Mouse (Mus musculus) gastrocnemius, postnatal 14 days (tissue): ENCODE results near the gene Pde4b. TPM values are rescaled to one million over a fixed set of nuclear protein-coding genes. Genes with fewer than 3 reads are reported as not detected.

Source experiments
- DNase-seq: peaks from one replicate; pipeline ENCODE4 v3.0.0; 2021; ENCODE audit warnings: mixed read lengths
- intact Hi-C: fragments of 180-260 bp; cut with DNase I; formaldehyde crosslinking; loops from one replicate; pipeline ENCODE4 v1.15.1; 2025; ENCODE audit warnings: low total_unique reads
- total RNA-seq, 2 experiments: library from RNA; stranded (reverse); gene quantifications; 2 replicates each; pipeline ENCODE4 v1.2.3; 2021

Gene Pde4b
- total RNA-seq, 2 experiments from 2014 or later = 28.8 to 39.4 TPM

- DNase-seq = no peak
- intact Hi-C loops = no loop called here
These were observed 266.5 kb downstream of the Pde4b start for GRCm38 (mm10) chr4:102353641-102354403.

- intact Hi-C loops = no loop called here
- no peak for DNase-seq
These were observed 280.9 kb downstream of the Pde4b start for GRCm38 (mm10) chr4:102368105-102368735.

GRCm38 (mm10) chr4:102374614-102375013 is 287.3 kb downstream of the Pde4b start:
- intact Hi-C loops = no loop called here
- DNase-seq = no peak

DNA sequence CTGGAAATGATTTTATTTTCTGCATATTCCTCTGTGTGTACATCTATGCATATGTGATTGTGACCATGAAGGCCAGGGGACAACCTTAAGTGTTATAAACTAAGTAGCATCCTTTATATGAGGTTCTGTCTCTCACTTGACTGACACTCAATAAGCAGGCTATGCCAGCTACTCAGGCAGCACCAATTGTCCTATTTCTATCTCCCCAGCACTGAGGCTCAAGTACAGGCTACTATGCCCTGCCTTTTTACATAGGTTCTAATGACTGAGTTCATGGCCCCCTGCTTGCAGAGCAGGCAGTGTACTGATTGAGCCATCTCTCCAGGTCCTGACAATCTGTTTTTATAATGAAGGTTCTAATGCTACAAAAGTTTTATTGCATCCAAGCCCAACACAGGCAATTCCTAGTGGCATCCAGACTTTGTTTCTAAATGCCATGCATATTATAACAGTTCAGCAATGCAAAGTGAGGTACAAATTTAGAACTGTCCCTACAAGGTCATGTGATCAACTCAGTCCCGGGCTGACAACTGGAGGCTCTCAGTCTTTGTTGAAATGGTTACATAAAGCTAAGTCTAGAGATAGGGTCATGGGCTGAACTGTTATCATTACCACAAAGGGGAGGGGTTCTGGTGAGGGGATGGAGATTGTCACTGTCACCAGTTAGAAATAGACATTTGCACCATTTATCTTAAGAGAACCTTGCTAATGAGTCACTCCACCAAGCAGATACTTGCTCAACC is 295.6 kb downstream of the Pde4b start:
- DNase-seq = no peak

GRCm38 (mm10) chr4:102393605-102394004 is 306.3 kb downstream of the Pde4b start:
- DNase-seq = no peak
- intact Hi-C loops = no loop called here

More for the DNA sequence above, 295.6 kb downstream of the Pde4b start:
- intact Hi-C loops = no loop called here

DNA sequence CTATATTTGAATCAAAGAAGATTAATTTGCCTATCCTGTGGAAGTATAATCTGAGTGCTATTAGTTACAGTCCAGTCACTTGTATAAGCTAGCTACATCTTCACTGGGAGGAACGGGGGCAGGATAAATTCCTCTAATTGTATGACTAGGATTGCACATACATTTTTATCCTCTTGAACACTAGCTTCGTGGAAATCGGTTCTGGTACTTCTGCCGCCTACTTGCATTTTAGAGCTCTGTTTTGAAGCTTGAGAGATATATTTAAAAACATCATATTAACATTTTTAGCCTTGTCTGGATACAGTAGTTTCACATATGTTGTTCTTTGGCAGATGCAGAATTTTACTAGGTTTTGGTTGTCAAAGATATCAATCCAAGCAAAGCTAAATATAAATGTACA is 310.0 kb downstream of the Pde4b start:
- intact Hi-C loops = no loop called here
- no peak for DNase-seq

- intact Hi-C loops = no loop called here
- DNase-seq = no peak
These were observed 311.2 kb downstream of the Pde4b start for GRCm38 (mm10) chr4:102398512-102398911.

DNA sequence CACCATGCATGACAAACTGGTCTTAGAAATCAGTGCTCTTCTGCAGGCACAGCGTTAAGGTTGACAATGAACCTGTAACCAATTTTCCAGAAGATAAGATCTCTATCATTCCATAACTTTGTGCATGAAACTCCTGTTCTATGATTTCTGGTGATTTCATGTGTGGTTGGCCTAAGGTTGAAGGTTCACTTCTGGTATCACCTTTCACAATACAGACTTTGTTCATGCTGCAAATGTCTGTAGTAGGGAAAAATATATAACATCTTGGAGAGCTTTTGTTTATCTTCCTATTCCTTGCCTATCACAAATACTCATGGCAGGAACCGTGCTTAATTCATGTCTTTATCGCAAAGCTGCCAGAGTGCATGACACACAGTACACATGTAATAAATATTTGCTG is 319.5 kb downstream of the Pde4b start:
- intact Hi-C loops = no loop called here
- no peak for DNase-seq

GRCm38 (mm10) chr4:102408132-102408531 is 320.8 kb downstream of the Pde4b start:
- no peak for DNase-seq
- intact Hi-C loops = no loop called here

GRCm38 (mm10) chr4:102408938-102409337 is 321.6 kb downstream of the Pde4b start:
- intact Hi-C loops = no loop called here
- DNase-seq = no peak

DNA sequence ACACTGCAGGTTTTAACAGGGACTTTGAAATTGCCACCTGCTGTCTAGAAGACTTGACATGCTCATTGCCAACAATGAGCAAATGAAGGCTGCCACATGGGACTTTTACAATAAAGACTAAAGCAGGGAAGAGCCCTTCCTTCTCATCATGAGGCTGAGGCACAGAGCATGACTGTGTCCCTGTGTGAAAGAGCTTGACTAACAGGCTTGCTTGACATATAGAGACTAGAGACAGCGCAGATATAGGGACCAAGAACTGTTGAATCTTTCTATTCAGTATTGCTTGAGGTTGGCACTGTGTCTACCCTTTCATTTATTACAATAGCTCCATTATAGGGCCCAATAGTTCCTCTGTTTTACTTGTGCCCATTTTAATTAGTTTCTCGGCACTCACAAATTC is 325.8 kb downstream of the Pde4b start:
- DNase-seq = no peak
- intact Hi-C loops = no loop called here

GRCm38 (mm10) chr4:102413794-102414193 is 326.5 kb downstream of the Pde4b start:
- intact Hi-C loops = no loop called here
- no peak for DNase-seq

DNA sequence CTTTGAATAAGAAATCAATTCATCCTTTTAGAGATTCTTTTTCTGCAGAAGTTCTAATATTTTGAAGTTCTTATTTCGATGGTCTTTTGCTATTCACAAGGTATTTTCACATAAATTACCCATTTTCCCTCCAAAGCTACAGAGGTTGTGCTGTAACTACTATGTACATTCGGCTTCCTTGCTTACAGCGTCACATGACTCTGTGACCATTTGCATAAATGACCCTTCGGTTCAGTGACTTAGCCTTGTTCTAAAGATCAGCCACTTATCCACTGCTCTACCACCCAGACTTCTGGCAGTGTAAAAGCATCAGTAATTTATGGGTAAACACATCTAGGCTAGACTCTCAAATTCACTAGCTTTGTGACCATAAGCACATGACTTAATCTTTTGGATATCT is 327.3 kb downstream of the Pde4b start:
- intact Hi-C loops = no loop called here
- no peak for DNase-seq

DNA sequence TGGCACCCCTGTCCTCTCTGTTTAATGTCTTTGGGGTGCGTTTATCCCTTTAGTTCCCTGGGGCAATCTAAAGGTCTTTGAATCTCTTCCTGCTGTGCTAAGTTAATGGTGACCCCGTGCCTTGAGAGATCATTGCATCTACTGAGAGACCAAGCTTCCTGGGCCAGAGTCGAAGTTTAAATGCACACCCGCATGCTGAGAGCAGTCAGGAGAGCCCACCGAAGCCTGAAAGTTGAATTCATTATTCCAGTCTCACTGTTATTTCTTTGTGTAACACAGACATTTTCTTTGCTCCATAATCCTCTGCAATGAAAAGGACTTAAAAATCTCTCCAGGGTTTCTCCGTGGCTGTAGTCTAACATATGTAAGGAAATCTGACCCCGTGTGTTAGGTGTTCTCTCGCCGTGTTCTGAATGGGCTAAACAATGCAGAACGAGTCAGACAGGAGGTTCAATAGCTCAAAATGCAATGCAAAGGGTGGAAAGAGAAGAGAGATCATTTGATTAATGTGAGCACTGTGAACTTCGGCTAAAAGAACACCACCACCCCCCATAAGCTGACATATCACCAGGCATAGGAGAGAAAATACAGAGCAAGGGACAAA is 333.6 kb downstream of the Pde4b start:
- no peak for DNase-seq
- intact Hi-C loops = no loop called here

DNA sequence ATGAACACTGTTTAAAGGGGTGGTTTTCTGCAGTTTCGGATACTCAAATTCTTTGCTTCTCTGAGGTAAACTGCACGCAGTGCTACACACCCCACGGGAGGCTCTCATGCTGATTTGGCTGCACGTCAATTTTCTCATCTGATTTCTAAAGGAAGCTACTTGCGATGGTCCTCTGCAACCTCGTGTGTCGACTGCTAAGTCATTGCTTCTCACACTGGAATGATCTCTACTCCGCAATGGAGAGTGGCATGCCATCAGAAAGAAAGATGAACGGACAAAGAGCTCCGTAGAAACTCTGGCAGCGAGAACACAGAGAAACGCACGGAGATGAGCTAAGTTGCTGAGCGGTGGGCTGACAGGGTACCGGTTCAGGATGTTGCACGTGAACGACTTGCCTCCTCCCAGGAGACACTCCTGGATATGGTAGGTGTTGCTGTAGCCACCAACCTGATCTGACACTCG is 334.1 kb downstream of the Pde4b start:
- DNase-seq = no peak
- intact Hi-C loops = no loop called here

DNA sequence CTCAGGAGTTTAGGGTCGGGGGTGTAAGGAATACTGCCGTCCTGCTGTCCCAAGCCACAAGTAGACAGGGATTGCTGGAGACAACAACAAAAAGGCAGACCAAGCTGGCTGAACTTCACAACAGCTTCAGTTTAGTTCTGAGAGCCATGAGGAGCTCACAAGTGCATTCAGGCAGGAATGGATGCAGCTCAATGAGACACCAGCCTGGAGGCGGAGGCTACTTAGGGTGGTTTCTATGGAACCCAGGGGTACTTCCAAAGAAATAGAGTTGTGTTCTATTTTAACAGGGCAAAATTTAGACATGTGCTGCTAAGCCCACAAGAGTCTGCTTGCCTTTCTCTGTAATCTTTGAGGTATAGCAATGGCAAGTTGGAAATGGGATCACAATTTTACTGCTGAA is 336.8 kb downstream of the Pde4b start:
- intact Hi-C loops = no loop called here
- no peak for DNase-seq

DNA sequence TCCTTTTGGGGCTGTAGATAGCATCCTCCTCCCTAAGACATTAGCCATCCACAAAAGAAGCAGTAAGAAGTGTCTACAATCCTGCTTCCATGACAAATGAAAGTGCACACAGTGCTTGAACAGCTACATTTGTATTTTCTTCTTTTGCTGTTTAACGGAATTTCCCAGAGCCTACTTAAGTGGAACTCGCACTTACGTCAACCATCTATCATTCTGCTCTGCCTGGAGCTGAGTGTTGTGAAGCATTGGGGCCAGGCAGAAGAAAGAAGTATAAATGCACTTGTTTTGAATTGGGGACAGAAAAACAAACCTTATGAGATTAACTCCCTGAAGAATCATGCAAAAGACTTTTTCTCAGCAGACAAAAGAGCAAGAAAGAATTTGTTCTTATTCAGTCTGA is 338.1 kb downstream of the Pde4b start:
- intact Hi-C loops = no loop called here
- DNase-seq = no peak

GRCm38 (mm10) chr4:102429730-102430341 is 342.5 kb downstream of the Pde4b start:
- DNase-seq = no peak
- intact Hi-C loops = no loop called here

DNA sequence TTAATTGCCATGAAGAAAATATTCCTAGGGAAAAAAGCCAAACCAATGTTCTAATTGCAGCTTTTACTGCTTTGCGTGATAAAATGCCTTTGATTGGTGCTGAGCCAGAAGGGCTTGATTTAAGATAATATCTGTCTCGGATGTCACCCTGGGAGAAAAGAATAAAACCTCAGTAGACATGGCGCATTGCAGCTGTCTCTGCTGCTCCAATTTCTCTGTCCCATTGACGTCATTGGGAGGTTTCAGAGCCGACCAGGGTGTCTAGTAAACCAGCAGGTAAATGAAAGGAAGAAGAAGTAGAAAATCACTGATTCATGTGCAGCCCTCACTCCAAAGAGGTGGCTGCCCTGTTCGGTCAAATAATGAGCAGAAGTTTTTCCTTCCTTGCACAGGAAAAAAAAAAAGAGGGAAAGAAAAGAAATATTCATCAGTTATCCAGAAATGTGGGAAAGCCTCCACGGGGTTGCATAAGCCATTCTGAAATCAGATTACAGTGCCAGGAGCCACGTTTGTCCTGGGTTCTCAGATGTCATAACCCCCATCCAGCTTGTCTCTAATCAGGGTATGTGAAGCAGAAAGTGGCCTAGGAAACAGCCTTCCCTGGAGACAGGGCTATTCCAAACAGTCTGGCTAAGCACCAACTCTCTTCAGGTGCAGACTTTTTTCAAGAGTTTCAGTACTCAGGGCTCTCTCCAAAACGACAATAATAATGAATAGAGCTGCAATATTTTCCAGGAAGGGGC is 344.9 kb downstream of the Pde4b start:
- intact Hi-C loops = no loop called here

More for the DNA sequence above, 344.9 kb downstream of the Pde4b start:
- peak; percentile 19 for DNase-seq
